Mouse (Mus musculus): ENCODE results near the gene Cebpb. TPM values are rescaled to one million over a fixed set of nuclear protein-coding genes. Genes with fewer than 3 reads are reported as not detected.
A peak's percentile ranks its signal among the peaks of the same experiment; 100 is the strongest.

Cebpb gene
- polyA plus RNA-seq, 1 experiment from 2014 or later = 0.15 TPM

GRCm38 (mm10) chr2:167688126-167688497 lies 603 bp upstream of the Cebpb start:
- no peaks in the 10 kb centered on the region for H3K36me3 ChIP-seq (ENCODE audit: control insufficient read depth, insufficient read depth, low read length)
- no peak overlapping the region for H3K27ac ChIP-seq (ENCODE audit: low read depth, low read length)
- peak overlapping the region; percentile 93 for H3K4me2 ChIP-seq (ENCODE audit: low read length)
- peak overlapping the region; percentile 72 for H3K4me3 ChIP-seq (ENCODE audit: low read length)
- peaks cover 29% of the 10 kb centered on the region for H3K27me3 ChIP-seq (replicated peaks; ENCODE audit: control insufficient read depth, insufficient read depth, low read length)
- peaks cover 12% of the 10 kb centered on the region for H3K4me1 ChIP-seq (ENCODE audit: control insufficient read depth, insufficient read depth, low read depth, low read length)
- WGBS = 28% methylated on average over 12 of the region's 12 CpGs
- H3K9ac ChIP-seq (ENCODE audit: low read depth, low read length) = no peak overlapping the region; the same call in 1 of the 2 replicates
- peak; percentile 53 for ATAC-seq
- no peaks in the 10 kb centered on the region for H3K9me3 ChIP-seq (ENCODE audit: control insufficient read depth, low read length)

- peak within 1 kb of the TSS; percentile 72 for H3K4me3 ChIP-seq (ENCODE audit: low read length)
- no peaks in the 10 kb centered on the region for H3K9me3 ChIP-seq (ENCODE audit: control insufficient read depth, low read length)
- H3K4me2 ChIP-seq (ENCODE audit: low read length) = peak within 1 kb of the TSS; percentile 93
- ATAC-seq = peak; percentile 24; the same call in 1 of the 2 replicates
- H3K9ac ChIP-seq (ENCODE audit: low read depth, low read length) = peak within 1 kb of the TSS; percentile 75
- H3K36me3 ChIP-seq (ENCODE audit: control insufficient read depth, insufficient read depth, low read length) = no peaks in the 10 kb centered on the region
- 1% methylated on average over 82 of the region's 99 CpGs for WGBS
- H3K27me3 ChIP-seq (replicated peaks; ENCODE audit: control insufficient read depth, insufficient read depth, low read length) = peaks cover 29% of the 10 kb centered on the region
- peak within 1 kb of the TSS; percentile 57; the same call in 1 of the 2 replicates for H3K27ac ChIP-seq (ENCODE audit: low read depth, low read length)
- peaks cover 12% of the 10 kb centered on the region for H3K4me1 ChIP-seq (ENCODE audit: control insufficient read depth, insufficient read depth, low read depth, low read length)
Measured at GRCm38 (mm10) chr2:167689501-167690218, 945 bp downstream of the Cebpb start, which contains the start of gene Tmem189. TSS of gene Tmem189 (minus strand) at chr2:167689822.

- ATAC-seq = no peak
- peaks cover 29% of the 10 kb centered on the region for H3K27me3 ChIP-seq (replicated peaks; ENCODE audit: control insufficient read depth, insufficient read depth, low read length)
- no peak overlapping the region for H3K9ac ChIP-seq (ENCODE audit: low read depth, low read length)
Measured at GRCm38 (mm10) chr2:167690219-167690961, 1.7 kb downstream of the Cebpb start.

GRCm38 (mm10) chr2:167690962-167691311 lies 2.2 kb downstream of the Cebpb start:
- H3K27me3 ChIP-seq (replicated peaks; ENCODE audit: control insufficient read depth, insufficient read depth, low read length) = peaks cover 29% of the 10 kb centered on the region
- H3K4me3 ChIP-seq (ENCODE audit: low read length) = no peak overlapping the region
- H3K27ac ChIP-seq (ENCODE audit: low read depth, low read length) = no peak overlapping the region
- no peaks in the 10 kb centered on the region for H3K9me3 ChIP-seq (ENCODE audit: control insufficient read depth, low read length)
- 85% methylated on average over 12 of the region's 12 CpGs for WGBS
- ATAC-seq = no peak
- H3K9ac ChIP-seq (ENCODE audit: low read depth, low read length) = no peak overlapping the region
- H3K36me3 ChIP-seq (ENCODE audit: control insufficient read depth, insufficient read depth, low read length) = no peaks in the 10 kb centered on the region
- H3K4me1 ChIP-seq (ENCODE audit: control insufficient read depth, insufficient read depth, low read depth, low read length) = peaks cover 12% of the 10 kb centered on the region
- no peak overlapping the region for H3K4me2 ChIP-seq (ENCODE audit: low read length)

More at GRCm38 (mm10) chr2:167690219-167690961, 1.7 kb downstream of the Cebpb start:
- no peaks in the 10 kb centered on the region for H3K9me3 ChIP-seq (ENCODE audit: control insufficient read depth, low read length)
- H3K4me1 ChIP-seq (ENCODE audit: control insufficient read depth, insufficient read depth, low read depth, low read length) = peaks cover 12% of the 10 kb centered on the region
- 61% methylated on average over 15 of the region's 15 CpGs for WGBS
- no peaks in the 10 kb centered on the region for H3K36me3 ChIP-seq (ENCODE audit: control insufficient read depth, insufficient read depth, low read length)
- peak overlapping the region; percentile 93 for H3K4me2 ChIP-seq (ENCODE audit: low read length)
- H3K27ac ChIP-seq (ENCODE audit: low read depth, low read length) = no peak overlapping the region
- peak overlapping the region; percentile 72 for H3K4me3 ChIP-seq (ENCODE audit: low read length)

GRCm38 (mm10) chr2:167691410-167691809 lies 2.7 kb downstream of the Cebpb start:
- no peaks in the 10 kb centered on the region for H3K36me3 ChIP-seq (ENCODE audit: control insufficient read depth, insufficient read depth, low read length)
- H3K4me2 ChIP-seq (ENCODE audit: low read length) = no peak overlapping the region
- H3K4me1 ChIP-seq (ENCODE audit: control insufficient read depth, insufficient read depth, low read depth, low read length) = peaks cover 12% of the 10 kb centered on the region
- no peaks in the 10 kb centered on the region for H3K9me3 ChIP-seq (ENCODE audit: control insufficient read depth, low read length)
- 85% methylated on average over 6 of the region's 6 CpGs for WGBS
- no peak overlapping the region for H3K27ac ChIP-seq (ENCODE audit: low read depth, low read length)
- peaks cover 29% of the 10 kb centered on the region for H3K27me3 ChIP-seq (replicated peaks; ENCODE audit: control insufficient read depth, insufficient read depth, low read length)
- H3K4me3 ChIP-seq (ENCODE audit: low read length) = no peak overlapping the region
- H3K9ac ChIP-seq (ENCODE audit: low read depth, low read length) = no peak overlapping the region
- no peak for ATAC-seq

- H3K4me3 ChIP-seq (ENCODE audit: low read length) = no peak overlapping the region
- ATAC-seq = no peak
- WGBS = 94% methylated on average over 14 of the region's 14 CpGs
- no peaks in the 10 kb centered on the region for H3K36me3 ChIP-seq (ENCODE audit: control insufficient read depth, insufficient read depth, low read length)
- no peak overlapping the region for H3K9ac ChIP-seq (ENCODE audit: low read depth, low read length)
- peaks cover 29% of the 10 kb centered on the region for H3K27me3 ChIP-seq (replicated peaks; ENCODE audit: control insufficient read depth, insufficient read depth, low read length)
- no peaks in the 10 kb centered on the region for H3K9me3 ChIP-seq (ENCODE audit: control insufficient read depth, low read length)
- H3K4me1 ChIP-seq (ENCODE audit: control insufficient read depth, insufficient read depth, low read depth, low read length) = peaks cover 12% of the 10 kb centered on the region
- no peak overlapping the region for H3K27ac ChIP-seq (ENCODE audit: low read depth, low read length)
- no peak overlapping the region for H3K4me2 ChIP-seq (ENCODE audit: low read length)
Measured at GRCm38 (mm10) chr2:167691871-167692661, 3.4 kb downstream of the Cebpb start.

- Histone ChIP-seq H3K4me2 (ENCODE audit: low read length) (no peak overlapping the region), H3K27ac (ENCODE audit: low read depth, low read length) (no peak overlapping the region), H3K9me3 (ENCODE audit: control insufficient read depth, low read length) (no peaks in the 10 kb centered on the region), H3K36me3 (ENCODE audit: control insufficient read depth, insufficient read depth, low read length) (no peaks in the 10 kb centered on the region), H3K4me1 (ENCODE audit: control insufficient read depth, insufficient read depth, low read depth, low read length) (peaks cover 12% of the 10 kb centered on the region), H3K9ac (ENCODE audit: low read depth, low read length) (no peak overlapping the region), H3K4me3 (ENCODE audit: low read length) (no peak overlapping the region), H3K27me3 (replicated peaks; ENCODE audit: control insufficient read depth, insufficient read depth, low read length) (peaks cover 24% of the 10 kb centered on the region)
- ATAC-seq = no peak
- WGBS = 52% methylated on average over 3 of the region's 3 CpGs
Measured at GRCm38 (mm10) chr2:167692831-167693230, 4.1 kb downstream of the Cebpb start.

- no peak overlapping the region for H3K4me3 ChIP-seq (ENCODE audit: low read length)
- H3K27ac ChIP-seq (ENCODE audit: low read depth, low read length) = no peak overlapping the region
- H3K4me2 ChIP-seq (ENCODE audit: low read length) = no peak overlapping the region
- 88% methylated on average over 2 of the region's 2 CpGs for WGBS
- H3K27me3 ChIP-seq (replicated peaks; ENCODE audit: control insufficient read depth, insufficient read depth, low read length) = peaks cover 22% of the 10 kb centered on the region
- no peaks in the 10 kb centered on the region for H3K36me3 ChIP-seq (ENCODE audit: control insufficient read depth, insufficient read depth, low read length)
- H3K9me3 ChIP-seq (ENCODE audit: control insufficient read depth, low read length) = no peaks in the 10 kb centered on the region
- peaks cover 12% of the 10 kb centered on the region for H3K4me1 ChIP-seq (ENCODE audit: control insufficient read depth, insufficient read depth, low read depth, low read length)
- H3K9ac ChIP-seq (ENCODE audit: low read depth, low read length) = no peak overlapping the region
- ATAC-seq = no peak
Measured at GRCm38 (mm10) chr2:167693540-167693939, 4.8 kb downstream of the Cebpb start.

- Histone ChIP-seq H3K27ac (ENCODE audit: low read depth, low read length) (no peak overlapping the region), H3K9me3 (ENCODE audit: control insufficient read depth, low read length) (no peaks in the 10 kb centered on the region), H3K4me2 (ENCODE audit: low read length) (no peak overlapping the region), H3K4me3 (ENCODE audit: low read length) (no peak overlapping the region), H3K9ac (ENCODE audit: low read depth, low read length) (no peak overlapping the region), H3K36me3 (ENCODE audit: control insufficient read depth, insufficient read depth, low read length) (no peaks in the 10 kb centered on the region), H3K4me1 (ENCODE audit: control insufficient read depth, insufficient read depth, low read depth, low read length) (peaks cover 9% of the 10 kb centered on the region), H3K27me3 (replicated peaks; ENCODE audit: control insufficient read depth, insufficient read depth, low read length) (peaks cover 22% of the 10 kb centered on the region)
- 57% methylated on average over 1 of the region's 1 CpGs for WGBS
- no peak for ATAC-seq
Measured at GRCm38 (mm10) chr2:167694244-167694643, 5.5 kb downstream of the Cebpb start.
